Mouse (Mus musculus) cerebellum, postnatal 14 days (tissue): ENCODE measurements at regions not wholly inside any gene's neighbourhood (a gene's known extent, or its start where the extent isn't known, plus 50 kb on each side); places are given as distances from the start of the nearest gene placed in this dataset.
A peak's percentile ranks its signal among the peaks of the same experiment; 100 is the strongest.

ENCODE experiments used
- DNase-seq, 2 experiments: peaks; one replicate each; pipeline ENCODE4 v3.0.0; 2021; ENCODE audit warnings: mixed read lengths in 2 of 2

DNA sequence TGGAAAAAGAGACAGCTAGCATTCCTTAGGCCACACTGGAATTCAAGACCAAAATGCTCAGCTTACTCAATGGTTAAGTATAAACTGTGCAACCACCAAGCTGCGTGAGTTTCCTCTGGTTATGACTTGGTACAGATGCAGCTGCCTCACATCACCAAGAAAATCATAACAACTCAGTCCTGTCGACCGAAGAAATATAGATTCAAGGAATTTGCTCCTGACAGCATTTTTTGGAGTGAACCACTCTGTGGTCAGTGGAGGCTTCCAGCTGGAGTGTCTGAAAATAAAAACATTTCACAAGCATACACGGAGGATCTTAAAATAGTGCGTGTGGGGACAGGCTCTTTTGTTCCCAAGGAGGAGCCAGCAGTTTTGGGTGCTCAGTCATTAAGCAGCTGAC, 253.8 kb downstream of the Bckdhb start:
- DNase-seq, result peak in 1 of 2 experiments; percentile 12

GRCm38 (mm10) chr9:84179238-84179637, 254.3 kb downstream of the Bckdhb start:
- DNase-seq, result peak; percentile 46 to 69

GRCm38 (mm10) chr9:84183637-84184374, 258.9 kb downstream of the Bckdhb start:
- DNase-seq, result no peak

DNA sequence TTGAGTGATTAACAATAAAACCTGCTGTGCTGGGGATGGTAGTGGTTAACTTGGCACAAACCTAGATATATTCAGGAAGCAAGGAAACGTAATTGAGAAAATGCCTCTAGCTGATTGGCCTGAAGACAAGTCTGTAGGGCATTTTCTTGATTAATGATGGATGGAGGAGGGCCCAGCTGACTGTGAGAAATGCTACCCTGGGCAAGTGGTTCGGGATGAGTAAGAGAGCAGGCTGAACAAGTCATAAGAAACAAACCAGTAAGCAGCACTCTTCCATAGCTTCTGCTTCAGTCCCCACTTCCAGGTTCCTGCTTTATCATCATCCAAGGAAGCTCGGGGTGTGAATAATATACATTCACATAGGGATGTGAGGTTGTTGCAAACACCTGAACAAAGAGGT, 262.6 kb downstream of the Bckdhb start:
- DNase-seq, result no peak

GRCm38 (mm10) chr9:84193405-84193804, 268.5 kb downstream of the Bckdhb start:
- no peak for DNase-seq

DNA sequence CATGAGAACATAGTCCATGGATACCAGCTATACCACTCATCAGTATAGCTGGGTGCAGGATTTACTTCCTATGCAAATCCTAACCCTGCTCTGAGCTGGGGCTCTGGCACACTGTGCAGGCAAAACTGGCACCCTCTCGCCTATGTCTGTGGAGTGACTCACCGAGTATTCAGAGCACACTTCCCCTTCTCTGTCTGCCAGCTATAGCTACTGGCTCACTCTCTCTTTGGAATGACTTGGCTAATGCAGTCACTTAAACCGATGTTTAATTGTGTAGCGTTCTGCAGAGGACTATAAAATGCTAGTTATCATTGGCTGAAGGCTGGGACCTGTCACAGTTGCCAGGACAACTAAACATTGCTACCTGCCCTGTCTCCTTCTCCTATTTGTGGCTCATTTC, 269.8 kb downstream of the Bckdhb start:
- peak in 1 of 2 experiments; percentile 11 for DNase-seq

GRCm38 (mm10) chr9:84195338-84195737, 270.4 kb downstream of the Bckdhb start:
- DNase-seq, result no peak

DNA sequence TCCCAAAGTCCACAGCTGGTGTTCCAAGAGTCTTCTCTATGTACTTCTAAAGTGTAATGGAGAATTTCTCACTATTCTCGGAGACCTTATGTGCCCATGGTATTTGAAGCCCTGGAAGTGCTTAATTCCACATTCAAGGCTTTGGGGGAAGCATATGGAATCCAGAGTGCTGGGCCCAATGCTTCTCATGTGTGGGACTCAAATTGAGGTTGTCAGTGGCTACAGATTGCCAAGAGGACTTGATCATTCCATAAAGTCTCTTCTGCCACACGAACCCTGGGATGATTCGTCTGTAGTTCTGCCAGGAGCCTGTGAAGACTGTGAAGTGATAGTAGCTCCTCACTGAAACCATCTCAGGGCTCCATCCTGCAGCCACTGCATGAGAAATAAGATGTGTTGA, 275.3 kb downstream of the Bckdhb start:
- no peak for DNase-seq

GRCm38 (mm10) chr9:84204056-84204455, 279.1 kb downstream of the Bckdhb start:
- DNase-seq, result no peak

GRCm38 (mm10) chr9:84240491-84240975, 315.6 kb downstream of the Bckdhb start:
- DNase-seq, result no peak

DNA sequence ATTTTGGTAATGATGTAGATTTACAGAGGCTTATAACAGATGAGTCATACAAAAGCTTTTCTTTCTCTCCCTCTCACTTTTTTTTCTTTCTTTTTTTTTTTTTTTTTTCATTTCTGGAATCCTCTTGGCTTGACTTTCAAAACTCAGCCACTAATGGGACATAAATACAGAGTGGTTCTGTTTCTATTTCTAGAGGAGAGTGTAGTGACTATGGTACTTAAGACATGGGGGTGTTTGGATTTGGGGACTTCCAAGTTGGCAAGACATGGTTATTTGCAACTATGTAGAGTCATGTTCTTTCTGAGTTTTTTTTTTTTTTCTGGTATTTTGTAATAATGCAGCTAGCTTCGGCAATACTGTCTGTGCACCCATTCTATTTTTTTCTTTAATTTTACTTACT, 324.8 kb downstream of the Bckdhb start:
- DNase-seq, result no peak

DNA sequence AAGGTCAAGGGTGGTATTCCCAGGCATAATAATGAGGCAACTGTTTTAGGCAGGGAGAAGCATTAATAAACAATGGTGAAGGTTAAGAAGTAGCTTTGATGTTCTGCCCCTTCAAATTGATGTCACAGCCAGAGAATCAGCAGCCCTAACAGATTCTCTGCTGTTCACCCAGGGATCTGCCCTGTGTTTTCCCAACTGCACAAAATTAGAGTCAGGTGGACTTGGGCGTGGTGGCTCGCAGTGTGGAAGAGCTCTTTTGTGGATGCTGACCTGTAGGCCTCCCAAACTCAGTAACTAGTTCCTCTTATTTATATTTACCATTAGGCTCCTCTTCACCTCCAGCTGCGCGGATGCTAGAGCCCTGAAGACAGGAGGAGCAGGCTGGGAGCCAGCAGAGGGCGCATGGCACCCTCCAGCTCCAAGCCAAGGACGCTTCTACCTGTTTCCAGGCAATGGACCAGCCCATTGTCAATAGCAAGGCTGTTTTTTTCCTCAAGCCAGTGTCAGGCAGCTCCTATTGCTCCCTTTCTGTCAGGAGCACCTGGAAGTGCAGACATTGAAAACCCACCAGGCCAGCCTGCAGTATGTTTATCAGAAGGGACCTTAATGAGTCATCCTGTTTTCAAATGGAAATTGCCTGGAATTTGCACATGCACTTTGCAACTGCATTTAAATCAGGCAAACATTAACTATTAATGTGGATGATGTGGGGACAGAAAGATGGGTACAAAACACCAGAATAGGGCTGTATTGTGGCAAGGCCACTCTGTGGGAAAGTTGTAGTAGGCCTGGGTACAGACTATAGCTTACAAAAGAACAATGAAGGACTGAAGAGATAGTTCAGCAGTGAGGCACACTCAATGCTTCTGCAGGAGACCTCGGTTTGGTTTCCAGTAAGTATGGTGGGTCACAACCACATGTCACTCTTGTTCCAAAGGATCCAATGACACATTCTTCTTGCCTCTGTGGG, 328.4 kb downstream of the Bckdhb start:
- DNase-seq, result peak; percentile 47 to 51

GRCm38 (mm10) chr9:84258488-84258887, 333.5 kb downstream of the Bckdhb start:
- no peak for DNase-seq

GRCm38 (mm10) chr9:84259751-84260150, 334.8 kb downstream of the Bckdhb start:
- no peak for DNase-seq

GRCm38 (mm10) chr9:84262151-84262550, 337.2 kb downstream of the Bckdhb start:
- DNase-seq, result peak in 1 of 2 experiments; percentile 5

DNA sequence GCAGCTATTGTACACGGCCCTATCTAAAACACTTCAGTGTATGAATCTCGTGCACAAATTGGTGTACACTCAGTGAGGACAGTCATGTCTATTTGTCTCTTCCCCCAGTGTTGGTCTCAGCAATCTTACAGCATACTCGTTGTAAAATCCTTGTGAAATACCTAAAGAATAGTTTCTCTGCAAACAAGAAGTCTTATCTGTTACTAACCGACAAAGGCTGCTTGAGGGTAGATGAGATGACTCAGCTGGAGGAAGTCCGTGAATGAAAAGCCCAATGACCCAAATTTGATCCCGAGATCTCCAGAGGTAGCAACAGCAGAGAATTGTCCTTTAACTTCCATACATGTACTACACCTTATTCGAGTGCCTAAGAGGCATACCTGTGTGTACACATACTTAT, 342.0 kb downstream of the Bckdhb start:
- DNase-seq, result no peak

DNA sequence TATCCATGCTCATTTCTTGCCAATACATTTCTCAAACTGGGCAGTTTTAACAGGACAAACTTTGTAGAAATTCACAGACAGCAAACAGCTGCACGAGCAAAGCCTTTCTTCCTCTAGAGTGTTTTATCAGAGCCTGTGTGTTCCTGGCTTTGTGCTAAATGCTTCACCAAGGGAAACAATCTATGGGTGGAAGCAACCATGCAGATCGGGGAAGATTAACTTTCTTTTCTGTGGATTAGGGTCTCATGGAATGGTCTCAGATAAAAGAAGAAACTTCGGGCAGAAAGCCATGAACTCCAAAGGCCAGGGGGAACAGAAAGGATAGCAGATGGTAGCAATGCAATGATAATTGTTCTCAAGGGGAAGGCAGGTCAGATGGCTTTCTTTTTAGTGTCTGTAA, 349.7 kb downstream of the Bckdhb start:
- no peak for DNase-seq

DNA sequence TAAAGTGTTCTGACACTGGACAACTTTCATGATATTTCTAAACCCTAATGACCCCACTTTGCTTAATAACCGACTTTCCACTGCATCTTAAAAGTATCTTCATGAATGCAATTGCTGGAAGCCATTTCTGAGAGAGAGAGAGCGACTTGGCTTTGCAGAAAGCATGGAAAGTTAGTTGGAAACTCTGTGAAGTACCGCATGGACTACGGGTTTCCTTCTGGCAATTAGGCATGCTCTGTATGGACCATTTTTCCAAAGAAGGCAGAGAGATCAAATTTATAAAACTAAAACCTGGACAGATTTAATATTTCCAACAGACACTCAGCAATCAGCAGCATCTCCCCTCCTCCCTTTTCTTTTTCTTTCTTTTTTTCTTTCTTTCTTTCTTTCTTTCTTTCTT, 353.4 kb downstream of the Bckdhb start:
- no peak for DNase-seq

DNA sequence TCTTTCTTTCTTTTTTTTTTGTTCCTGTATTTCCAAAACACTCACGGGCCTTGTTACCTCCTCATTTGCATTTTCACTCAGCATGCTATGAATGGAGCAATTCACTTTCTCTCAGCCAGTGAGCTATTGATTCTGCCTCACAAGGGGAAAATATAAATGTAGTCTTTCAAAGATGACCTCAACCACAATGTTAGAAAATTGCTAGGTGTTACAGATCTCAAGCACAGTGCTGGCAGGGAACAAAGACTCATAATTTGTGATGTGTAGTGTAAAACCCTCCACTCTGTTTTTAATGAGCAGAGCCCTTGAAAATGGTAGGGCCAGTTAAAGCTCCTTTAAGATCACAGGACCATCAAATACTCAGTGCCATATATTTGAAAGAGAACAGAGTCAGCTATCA, 353.8 kb downstream of the Bckdhb start:
- no peak for DNase-seq

- no peak for DNase-seq
Observed at GRCm38 (mm10) chr9:84280898-84281297, 356.0 kb downstream of the Bckdhb start.

DNA sequence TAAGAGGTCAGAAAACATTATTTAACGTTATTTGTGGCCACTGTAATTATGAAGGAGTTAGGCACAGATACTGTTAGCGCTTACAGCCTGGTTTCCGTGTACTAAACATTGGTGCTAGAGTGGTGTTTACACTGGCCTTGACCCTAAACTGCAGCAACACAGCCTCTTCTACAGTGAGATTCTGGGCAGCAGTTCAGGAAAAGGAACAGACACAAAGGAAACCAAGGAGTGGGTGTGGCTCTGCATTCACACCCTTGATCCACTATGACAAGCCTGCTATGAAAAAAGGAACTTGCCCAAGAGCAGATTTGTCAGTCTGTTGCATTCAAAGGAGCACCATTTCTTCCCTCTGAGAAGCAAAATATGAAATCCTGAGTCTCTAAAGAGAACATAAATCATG, 356.7 kb downstream of the Bckdhb start:
- no peak for DNase-seq

GRCm38 (mm10) chr9:84283296-84283695, 358.4 kb downstream of the Bckdhb start:
- DNase-seq, result no peak

DNA sequence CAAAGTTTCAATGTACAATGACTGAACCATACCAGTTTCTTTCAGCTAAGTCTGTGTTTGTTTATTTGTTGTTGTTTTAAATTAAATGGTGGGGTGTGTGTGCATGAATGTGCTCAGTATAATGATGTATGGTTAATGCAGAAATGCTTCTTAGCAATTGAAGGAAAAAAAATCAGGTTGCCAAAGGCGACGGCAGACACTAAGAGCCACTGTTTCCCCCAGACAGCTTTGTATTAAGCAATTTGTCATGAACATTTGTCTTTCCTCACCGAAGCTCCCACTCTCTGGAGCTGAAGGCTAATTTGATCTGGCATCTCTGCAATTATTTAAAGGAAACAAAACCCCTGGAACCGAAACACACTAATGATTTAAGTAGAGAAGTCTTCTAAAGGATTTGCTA, 360.7 kb downstream of the Bckdhb start:
- DNase-seq, result no peak

DNA sequence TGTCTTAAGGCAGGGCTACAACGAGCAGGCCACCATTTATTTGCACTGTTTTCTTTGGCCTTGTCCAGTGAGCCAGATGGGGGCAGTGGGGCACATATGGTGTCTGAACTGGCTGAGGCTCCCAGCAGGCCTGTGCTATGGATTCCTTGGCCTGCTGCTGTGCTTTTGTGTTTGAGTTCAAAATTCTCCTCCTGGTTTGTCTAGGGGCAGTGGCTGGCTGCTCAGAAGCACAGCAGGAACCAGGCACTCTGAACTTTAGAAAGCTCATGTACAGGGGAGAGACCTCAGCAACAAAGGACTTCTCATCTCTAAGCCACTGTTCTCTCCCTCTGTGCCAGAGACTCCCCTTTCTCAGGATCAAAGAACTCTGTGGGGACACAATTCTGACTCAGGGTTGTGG, 370.9 kb downstream of the Bckdhb start:
- DNase-seq, result peak in 1 of 2 experiments; percentile 11
